Mouse (Mus musculus) macrophage (primary cell): ENCODE results near the gene Eif2s3y. TPM values are rescaled to one million over a fixed set of nuclear protein-coding genes. Genes with fewer than 3 reads are reported as not detected.
A peak's percentile ranks its signal among the peaks of the same experiment; 100 is the strongest.

Experiments
- H3K27ac ChIP-seq: fragments of 350-480 bp; formaldehyde crosslinking; 2 replicates; pipeline ENCODE4 v1.9.0; 2021
- H3K36me3 ChIP-seq: fragments of 350-480 bp; formaldehyde crosslinking; 2 replicates; pipeline ENCODE4 v1.9.0; 2021; ENCODE audit errors: inconsistent target
- H3K4me3 ChIP-seq: fragments of 350-480 bp; formaldehyde crosslinking; 2 replicates; pipeline ENCODE4 v1.9.0; 2021; ENCODE audit errors: inconsistent target
- H3K79me2 ChIP-seq: fragments of 350-480 bp; formaldehyde crosslinking; 2 replicates; pipeline ENCODE4 v1.9.0; 2021; ENCODE audit errors: inconsistent target
- WGBS: methylation state at CpG from one replicate; pipeline ENCODE4 v1.1.7; 2026; ENCODE audit warnings: inconsistent platforms; ENCODE audit not compliant: missing documents; 5-methylcytosine and 5-hydroxymethylcytosine counted together
- polyA plus RNA-seq: library from polyadenylated mRNA; stranded (reverse); fragments of 250-400 nt; gene quantifications from 3 replicates; pipeline ENCODE4 v1.2.4, GENCODE M21; 2018; ENCODE audit warnings: inconsistent platforms
- total RNA-seq, 78 experiments: library from RNA; depleted of rRNA; stranded (reverse); fragments of 250-400 nt; gene quantifications; 1 replicate in 9 of 78; 2 replicates in 24 of 78; 3 replicates in 43 of 78; 4 replicates in 2 of 78; pipeline ENCODE4 v1.2.4; 2018; ENCODE audit warnings: inconsistent platforms in 56 of 78

Eif2s3y gene
- 1 to 10 TPM in 1 of 26 experiments, not detected in 25; 4.5 TPM for total RNA-seq (2018; cell fraction: chromatin; rRNA removed)
- not detected for total RNA-seq (2018; cell fraction: cytosol; rRNA removed)
- total RNA-seq (2018; cell fraction: nucleus; rRNA removed): under 1 TPM in 1 of 26 experiments, not detected in 25; 0.62 TPM
- not detected in 3 replicates for polyA plus RNA-seq

GRCm38 (mm10) chrY:1009882-1010751 is at the start of gene Eif2s3y:
Gene Eif2s3y, plus strand, starts transcription at chrY:1010543.
- H3K4me3 ChIP-seq: peak within 1 kb of the TSS; percentile 27; the same call in 1 of the 2 replicates
- WGBS: 18% methylated on average over 4 of the region's 31 CpGs
- H3K36me3 ChIP-seq: no peaks in the 10 kb centered on the region
- no peaks in the 10 kb centered on the region; the same call in 1 of the 2 replicates for H3K79me2 ChIP-seq
- no peak within 1 kb of the TSS for H3K27ac ChIP-seq

Other genes starting within 250 kb of the Eif2s3y start
- not detected in 3 replicates for gene Zfy1, start 213.1 kb upstream of the Eif2s3y start, polyA plus RNA-seq
- gene Uba1y, start 191.9 kb upstream of the Eif2s3y start, polyA plus RNA-seq: not detected in 3 replicates
- not detected in 3 replicates for gene Kdm5d, start 112.8 kb upstream of the Eif2s3y start, polyA plus RNA-seq
- gene Uty, start 235.2 kb downstream of the Eif2s3y start, polyA plus RNA-seq: not detected in 3 replicates